Mouse (Mus musculus) midbrain, postnatal 0 days (tissue): ENCODE measurements around the gene Dnajc4. TPM values are rescaled to one million over a fixed set of nuclear protein-coding genes. Genes with fewer than 3 reads are reported as not detected.
A peak's percentile ranks its signal among the peaks of the same experiment; 100 is the strongest.

Source experiments
- ATAC-seq: fragments of 200-750 bp; cut with Nextera tagmentation; 2 replicates; pipeline ENCODE4 v1.8.0; 2017; ENCODE audit warnings: moderate number of reproducible peaks, mild to moderate bottlenecking, moderate TSS enrichment, moderate library complexity; ENCODE audit not compliant: low FRiP score
- DNase-seq: peaks from one replicate; pipeline ENCODE4 v3.0.0-alpha.2; 2015; ENCODE audit warnings: low spot score
- H3K27ac ChIP-seq: fragments of 300-500 bp; sonication (generic); 2 replicates; pipeline ENCODE4 v1.5.1; 2014; ENCODE audit warnings: low read depth, mild to moderate bottlenecking, low read length, mixed read lengths
- H3K27me3 ChIP-seq: fragments of 300-500 bp; sonication (generic); 2 replicates; pipeline ENCODE4 v1.6.1; 2014; ENCODE audit warnings: low read length, control low read depth, mixed read lengths; ENCODE audit not compliant: insufficient read depth
- H3K36me3 ChIP-seq: fragments of 300-500 bp; sonication (generic); 2 replicates; pipeline ENCODE4 v1.6.1; 2014; ENCODE audit warnings: low read length, control low read depth, mixed read lengths; ENCODE audit not compliant: insufficient read depth
- H3K4me1 ChIP-seq: fragments of 300-500 bp; sonication (generic); 2 replicates; pipeline ENCODE4 v1.6.1; 2014; ENCODE audit warnings: mild to moderate bottlenecking, control low read depth, antibody characterized with exemption, low read length, mixed read lengths; ENCODE audit not compliant: insufficient read depth
- H3K4me2 ChIP-seq: fragments of 300-500 bp; sonication (generic); 2 replicates; pipeline ENCODE4 v1.6.1; 2014; ENCODE audit warnings: low read depth, mild to moderate bottlenecking, low read length, mixed read lengths; ENCODE audit not compliant: poor library complexity, severe bottlenecking
- H3K4me3 ChIP-seq: fragments of 300-500 bp; sonication (generic); 2 replicates; pipeline ENCODE4 v1.5.1; 2014; ENCODE audit warnings: low read depth, mild to moderate bottlenecking, low read length, moderate library complexity
- H3K9ac ChIP-seq: fragments of 300-500 bp; sonication (generic); replicated peaks from 2 replicates; pipeline ENCODE4 v1.6.1; 2014; ENCODE audit warnings: mild to moderate bottlenecking, low read length, moderate library complexity, mixed read lengths; ENCODE audit not compliant: poor library complexity, severe bottlenecking
- H3K9me3 ChIP-seq: fragments of 300-500 bp; sonication (generic); 2 replicates; pipeline ENCODE4 v1.6.1; 2016; ENCODE audit warnings: low read length, control low read depth
- CTCF ChIP-seq: IDR thresholded peaks from 2 replicates; pipeline ENCODE4 v1.5.1; 2016; ENCODE audit warnings: antibody characterized with exemption, mild to moderate bottlenecking
- WGBS: fragments of 180-500 bp; shearing (Covaris S2); extraction: QIAGEN DNeasy Blood & Tissue Kit; methylation state at CpG from one replicate; pipeline ENCODE4 v1.1.7; 2014; 5-methylcytosine and 5-hydroxymethylcytosine counted together
- polyA plus RNA-seq: library from polyadenylated mRNA; unstranded; fragments of >200 nt; fragmentation: Nextera tagmentation; extraction: Ambion mirVana; gene quantifications from 2 replicates; pipeline ENCODE4 v1.2.1, GENCODE M21; 2015
- total RNA-seq: library from RNA; depleted of rRNA; stranded (reverse); fragments of >200 nt; gene quantifications from 2 replicates; pipeline ENCODE4 v1.2.3, GENCODE M21; 2014

Gene Dnajc4
- total and polyA plus RNA-seq, 2 experiments from 2014 or later, result 21.6 to 31.2 TPM

- ATAC-seq (no peak), DNase-seq (no peak)
- H3K4me1 ChIP-seq, result peaks cover 20% of the 10 kb centered on the region; the same call in 1 of the 2 replicates
- H3K27me3 ChIP-seq, result no peaks in the 10 kb centered on the region
- no peak overlapping the region for H3K27ac ChIP-seq
- 84% methylated on average over 9 of the region's 9 CpGs for WGBS
- no peak overlapping the region for H3K4me3 ChIP-seq
- H3K9me3 ChIP-seq, result no peaks in the 10 kb centered on the region
- TF ChIP-seq CTCF, result no peak
- H3K4me2 ChIP-seq, result no peak overlapping the region
- H3K36me3 ChIP-seq, result peaks cover 7% of the 10 kb centered on the region
- no peak overlapping the region for H3K9ac ChIP-seq
These were observed 5.4 kb upstream of the Dnajc4 start for GRCm38 (mm10) chr19:6997721-6998290.

GRCm38 (mm10) chr19:6996006-6996405 is 3.6 kb upstream of the Dnajc4 start, which contains the start of the genes Nudt22 and Trpt1:
TSS of gene Nudt22 (minus strand) at chr19:6996117.
TSS of gene Trpt1 (plus strand) at chr19:6996131.
- Histone ChIP-seq H3K27me3 (no peaks in the 10 kb centered on the region), H3K4me2 (peak within 1 kb of the TSS; percentile 87), H3K4me3 (peak within 1 kb of the TSS; percentile 62), H3K9me3 (no peaks in the 10 kb centered on the region), H3K36me3 (peaks cover 7% of the 10 kb centered on the region), H3K4me1 (peaks cover 21% of the 10 kb centered on the region; the same call in 1 of the 2 replicates), H3K27ac (peak within 1 kb of the TSS; percentile 57), H3K9ac (peak within 1 kb of the TSS; percentile 62)
- TF ChIP-seq CTCF, result no peak
- ATAC-seq (peak; percentile 54), DNase-seq (peak; percentile 88)
- 1% methylated on average over 21 of the region's 24 CpGs for WGBS

GRCm38 (mm10) chr19:6995255-6995991 is 3.1 kb upstream of the Dnajc4 start:
- no peak overlapping the region for H3K27ac ChIP-seq
- H3K36me3 ChIP-seq, result peaks cover 7% of the 10 kb centered on the region
- ATAC-seq, result no peak
- WGBS, result 48% methylated on average over 20 of the region's 21 CpGs
- peak overlapping the region; percentile 87 for H3K4me2 ChIP-seq
- H3K9me3 ChIP-seq, result no peaks in the 10 kb centered on the region
- peaks cover 21% of the 10 kb centered on the region; the same call in 1 of the 2 replicates for H3K4me1 ChIP-seq
- DNase-seq, result no peak
- peak overlapping the region; percentile 62 for H3K4me3 ChIP-seq
- no peaks in the 10 kb centered on the region for H3K27me3 ChIP-seq
- peak overlapping the region; percentile 62 for H3K9ac ChIP-seq
- no peak for TF ChIP-seq CTCF

- no peak overlapping the region for H3K4me2 ChIP-seq
These were observed 2.1 kb upstream of the Dnajc4 start for GRCm38 (mm10) chr19:6994489-6994888.

GRCm38 (mm10) chr19:6994002-6994401 is 1.6 kb upstream of the Dnajc4 start:
- TF ChIP-seq CTCF, result no peak
- no peak overlapping the region for H3K9ac ChIP-seq

More at GRCm38 (mm10) chr19:6994489-6994888, 2.1 kb upstream of the Dnajc4 start:
- DNase-seq, result no peak
- no peak for TF ChIP-seq CTCF
- no peaks in the 10 kb centered on the region for H3K27me3 ChIP-seq
- H3K4me3 ChIP-seq, result no peak overlapping the region
- no peaks in the 10 kb centered on the region for H3K9me3 ChIP-seq
- peaks cover 21% of the 10 kb centered on the region; the same call in 1 of the 2 replicates for H3K4me1 ChIP-seq
- ATAC-seq, result no peak
- no peak overlapping the region for H3K9ac ChIP-seq
- 86% methylated on average over 8 of the region's 8 CpGs for WGBS
- peaks cover 7% of the 10 kb centered on the region for H3K36me3 ChIP-seq
- H3K27ac ChIP-seq, result no peak overlapping the region

More at GRCm38 (mm10) chr19:6994002-6994401, 1.6 kb upstream of the Dnajc4 start:
- H3K4me1 ChIP-seq, result peaks cover 21% of the 10 kb centered on the region; the same call in 1 of the 2 replicates
- peaks cover 2% of the 10 kb centered on the region for H3K36me3 ChIP-seq
- H3K27ac ChIP-seq, result no peak overlapping the region
- H3K4me3 ChIP-seq, result no peak overlapping the region
- WGBS, result 87% methylated on average over 8 of the region's 8 CpGs
- no peak overlapping the region for H3K4me2 ChIP-seq
- H3K27me3 ChIP-seq, result no peaks in the 10 kb centered on the region
- ATAC-seq (no peak), DNase-seq (no peak)
- no peaks in the 10 kb centered on the region for H3K9me3 ChIP-seq
